Mouse (Mus musculus): ENCODE data around the gene St8sia1. TPM values are rescaled to one million over a fixed set of nuclear protein-coding genes. Genes with fewer than 3 reads are reported as not detected.

The St8sia1 gene
- 10 to 100 TPM; 23.4 to 25.0 TPM for total RNA-seq (2023)

DNA sequence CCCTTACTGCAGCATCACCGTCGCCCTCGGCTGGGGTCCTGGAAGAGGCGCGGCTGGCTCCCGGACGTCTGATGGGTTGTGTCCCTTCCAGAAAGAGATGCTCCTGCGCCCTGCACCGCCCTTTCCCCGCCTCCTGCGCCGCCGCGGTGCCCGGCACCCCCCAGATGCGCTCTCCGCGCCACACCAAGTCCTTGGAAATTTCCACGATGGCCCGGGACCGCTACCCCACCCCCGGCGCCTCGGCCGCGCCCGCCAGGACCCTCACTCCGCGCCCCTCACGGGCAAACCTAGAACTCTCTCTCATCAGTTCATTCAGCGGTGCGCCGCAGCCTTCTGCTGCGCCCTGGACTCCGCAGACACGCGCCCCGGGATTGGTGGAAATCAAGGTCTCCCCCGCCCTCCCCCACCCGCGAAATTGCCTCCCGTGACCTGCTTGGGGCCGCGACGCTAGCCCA, at the start of gene St8sia1:
St8sia1 (minus strand) TSS at position 377 of the 455 bp plus-strand sequence.

DNA sequence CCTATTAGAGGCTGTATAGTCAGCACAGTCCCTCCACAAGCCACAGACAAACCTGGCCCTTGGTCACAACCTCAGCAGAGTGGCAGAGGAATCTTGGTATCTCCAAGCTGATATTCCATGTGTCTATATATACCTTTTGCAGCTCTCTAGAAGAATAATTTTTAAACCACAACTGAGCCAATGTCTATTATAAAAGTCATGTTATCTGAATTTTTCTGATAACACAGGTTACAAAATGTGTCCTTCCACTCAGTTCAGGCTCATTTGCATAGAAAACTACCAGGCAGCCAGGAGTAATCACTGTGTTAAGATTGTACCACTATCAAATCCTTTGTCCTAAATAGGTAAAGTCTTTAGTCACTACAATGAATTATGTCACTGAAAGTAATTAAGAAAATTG, 159.8 kb downstream of the St8sia1 start, which contains the start of gene Sult6b2:
Sult6b2 (minus strand) TSS at position 101 of the 400 bp plus-strand sequence.

Other genes with a start within 250 kb of the St8sia1 start
- 10 to 100 TPM; 33.8 to 34.5 TPM for gene Cmas, start 207.8 kb downstream of the St8sia1 start, total RNA-seq (2023)
- gene Sult6b2, start 159.9 kb downstream of the St8sia1 start, total RNA-seq (2023), result under 1 TPM in 1 of 2 experiments, not detected in 1; 0.24 TPM
- 10 to 100 TPM; 72.6 to 74.1 TPM for gene C2cd5, start 135.7 kb upstream of the St8sia1 start, total RNA-seq (2023)
- 10 to 100 TPM; 26.0 to 33.2 TPM for gene Etnk1, start 202.8 kb upstream of the St8sia1 start, total RNA-seq (2023)